Mouse (Mus musculus) erythroid progenitor cell, adult 5-6 weeks (primary cell): ENCODE data around the gene Rasl11b. TPM values are rescaled to one million over a fixed set of nuclear protein-coding genes. Genes with fewer than 3 reads are reported as not detected.

Experiments used
- ATAC-seq: replicated peaks from 2 replicates; pipeline ENCODE4 v1.8.0; 2016; ENCODE audit warnings: moderate number of reproducible peaks, mild to moderate bottlenecking, moderate TSS enrichment, inconsistent platforms; ENCODE audit not compliant: poor library complexity, low FRiP score, severe bottlenecking
- total RNA-seq, 2 experiments: library from RNA; stranded (forward) in 1 of 2; stranded (reverse) in 1 of 2; fragments of 150-400 nt in 1 of 2; fragments of 186-747, 209-891 nt in 1 of 2; gene quantifications; 2 replicates each; pipeline versions ENCODE4 v1.2.3 to v1.2.4; 2015 to 2017; ENCODE audit warnings: low replicate concordance in 2 of 2

Rasl11b gene
- total RNA-seq, 2 experiments from 2014 or later: not detected

DNA sequence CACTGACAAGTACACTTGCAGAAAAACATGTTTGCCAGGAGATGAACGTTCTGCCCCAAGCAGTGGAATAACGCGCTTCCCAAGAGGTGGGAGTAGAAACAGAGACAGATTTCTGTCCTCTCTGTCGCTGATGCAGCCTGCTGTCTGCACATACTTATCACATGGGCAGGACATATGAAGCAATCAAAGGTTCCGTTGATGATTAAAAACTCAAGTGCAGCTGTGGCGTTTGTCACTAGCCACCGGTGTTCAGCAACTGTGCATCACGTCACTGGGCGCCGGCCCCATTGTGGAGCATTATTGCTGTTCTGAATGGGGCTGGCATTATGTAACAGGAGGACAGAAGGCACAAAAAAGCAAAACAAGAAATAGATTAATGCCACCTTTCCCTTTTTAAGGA, 12.0 kb upstream of the Rasl11b start:
- ATAC-seq: no peak

GRCm38 (mm10) chr5:74184607-74185006, 10.5 kb upstream of the Rasl11b start:
- no peak for ATAC-seq

DNA sequence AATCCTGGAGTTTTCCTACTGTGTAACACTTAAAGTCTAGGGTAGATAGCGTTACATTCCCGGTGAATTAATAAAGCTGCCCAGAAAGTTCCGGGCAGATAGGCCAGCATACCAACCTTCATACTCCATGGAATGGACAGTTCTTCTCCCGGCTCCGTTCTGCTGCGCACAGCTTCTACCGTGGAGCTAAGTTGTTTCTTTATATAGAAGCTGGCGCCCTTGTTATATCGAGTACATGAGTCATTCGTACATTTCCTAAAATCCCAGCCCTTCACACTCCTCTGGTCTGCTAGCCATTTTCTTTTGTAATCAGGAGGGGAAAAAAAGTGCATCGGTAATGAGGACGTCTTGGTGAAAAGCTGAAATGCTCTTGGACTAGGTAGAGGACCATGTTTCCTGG, 7.0 kb upstream of the Rasl11b start:
- ATAC-seq: no peak

DNA sequence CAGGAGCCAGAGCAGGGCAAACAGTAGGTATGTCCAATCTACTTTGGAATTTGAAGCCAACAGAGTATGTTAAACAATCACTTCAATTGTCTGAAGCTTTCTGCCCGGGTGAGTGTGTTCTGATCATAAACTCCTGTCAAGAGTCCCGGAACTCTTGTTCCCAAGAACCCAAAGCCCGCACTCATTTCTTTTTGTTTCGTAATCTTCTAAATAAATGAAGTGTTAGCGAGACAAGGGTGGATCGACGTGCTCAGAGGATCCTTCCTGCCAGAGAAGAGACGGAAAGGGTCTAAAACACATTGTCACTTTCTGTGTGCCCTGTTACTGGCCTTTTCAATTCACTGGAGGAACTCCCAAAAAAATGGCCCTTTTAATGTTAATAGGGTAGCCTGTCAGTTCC, 6.2 kb upstream of the Rasl11b start:
- ATAC-seq: no peak

DNA sequence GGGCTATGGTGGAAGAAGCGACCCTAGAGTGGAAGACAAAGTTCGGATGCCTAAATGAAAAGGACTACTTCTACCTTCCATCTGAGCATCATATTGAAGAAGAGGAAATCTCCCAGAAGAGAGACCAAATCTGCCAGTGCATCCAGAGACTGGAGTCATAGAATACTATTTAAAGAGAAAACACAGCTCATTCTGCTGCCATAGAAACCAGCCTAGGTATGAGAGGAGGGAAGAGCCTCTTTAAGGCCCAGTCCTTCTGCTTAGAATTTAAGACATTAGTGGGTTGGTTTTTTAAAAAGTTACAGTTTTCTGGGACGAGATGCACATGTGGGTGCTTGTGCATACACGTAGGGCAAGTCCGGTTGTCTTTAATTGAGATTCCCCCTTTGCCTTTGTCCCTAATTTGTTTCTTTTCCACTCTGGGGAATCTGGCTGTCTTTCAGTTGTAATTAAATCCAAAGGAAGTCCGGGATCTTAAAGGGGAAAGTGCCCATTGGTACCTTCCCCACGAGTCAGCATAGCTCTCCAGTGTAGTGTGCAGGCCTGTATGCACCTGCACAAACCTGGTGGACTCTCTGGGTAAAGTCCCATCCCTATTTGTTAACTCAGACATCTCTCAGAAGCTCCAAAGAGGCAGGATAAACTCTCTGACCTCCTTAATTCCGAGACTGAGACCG, 5.5 kb upstream of the Rasl11b start:
- no peak for ATAC-seq

DNA sequence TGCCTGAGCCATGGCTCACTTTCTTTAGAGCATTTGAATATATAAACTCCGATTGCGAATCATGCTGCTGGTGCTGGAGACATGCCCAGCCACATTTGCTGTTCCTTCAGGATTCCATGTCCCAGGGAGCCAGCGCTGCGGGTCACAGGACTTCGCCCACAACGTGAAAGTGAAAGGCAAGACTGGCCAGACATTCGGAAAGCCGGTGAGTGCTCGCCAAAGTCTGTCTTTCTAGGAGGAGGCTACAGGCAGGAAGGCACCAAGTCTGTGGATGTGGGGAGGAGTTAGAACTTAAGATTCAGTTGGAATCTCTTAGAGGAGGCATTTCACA, 5.0 kb upstream of the Rasl11b start:
- ATAC-seq: no peak

- no peak for ATAC-seq
Measured at GRCm38 (mm10) chr5:74190911-74191310, 4.2 kb upstream of the Rasl11b start.

DNA sequence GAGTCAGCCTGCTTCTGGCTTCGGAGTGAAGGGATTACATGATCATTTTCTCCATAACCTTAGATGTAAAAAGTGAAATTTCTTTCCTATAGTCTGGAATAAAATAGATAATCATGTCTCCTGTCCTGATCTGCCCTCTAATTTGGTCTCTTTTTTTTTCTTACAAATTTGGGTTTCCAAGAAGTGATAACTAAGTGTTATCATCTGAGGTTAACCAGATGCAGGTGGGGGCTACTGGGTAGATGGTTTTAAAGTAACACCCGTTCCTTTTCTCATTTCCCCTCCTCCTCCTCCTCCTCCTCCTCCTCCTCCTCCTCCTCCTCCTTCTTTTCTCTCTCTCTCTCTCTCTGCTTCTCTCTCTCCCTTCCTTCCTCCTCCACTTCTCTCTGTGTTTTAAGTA, 2.1 kb upstream of the Rasl11b start:
- ATAC-seq: no peak

GRCm38 (mm10) chr5:74193626-74194025, 1.5 kb upstream of the Rasl11b start:
- ATAC-seq: no peak

DNA sequence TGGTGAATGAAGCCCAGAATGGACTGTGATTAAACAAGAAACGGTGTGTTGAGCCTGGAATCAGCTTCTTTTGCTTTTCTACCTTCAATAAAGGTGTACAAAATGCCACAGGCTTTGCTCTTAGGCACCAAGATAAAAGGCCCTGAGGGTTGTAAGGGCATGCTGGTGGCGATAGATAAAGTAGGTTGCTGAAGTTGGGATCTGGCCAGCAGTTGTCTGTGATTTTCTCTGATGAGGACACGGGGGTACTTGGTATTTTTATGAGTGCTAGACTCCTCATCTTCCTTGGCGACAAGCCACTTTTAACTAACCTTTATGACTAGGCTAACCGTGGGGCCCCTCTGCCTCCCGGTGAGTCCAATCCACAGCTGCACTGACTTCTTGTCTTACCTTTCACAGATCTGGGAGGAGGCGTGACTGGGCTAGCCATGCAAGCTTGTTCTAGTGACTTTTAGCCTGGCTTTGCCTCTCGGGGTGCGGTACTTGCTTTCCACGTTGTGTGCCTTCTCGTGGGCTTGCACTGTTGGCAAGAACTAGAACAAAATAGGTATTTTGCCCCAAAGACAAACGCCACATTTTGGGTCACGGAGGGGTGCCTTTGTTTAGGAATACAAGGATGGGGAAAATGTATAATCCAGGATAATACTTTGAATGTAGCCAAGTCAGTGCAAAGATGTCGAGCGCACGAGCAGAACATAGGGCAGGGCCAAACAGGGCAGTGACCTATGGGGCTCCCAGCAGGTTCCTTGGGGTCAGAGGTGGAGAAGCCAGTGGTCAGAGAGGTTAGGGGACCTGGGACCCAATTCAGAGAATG, 852 bp upstream of the Rasl11b start:
- no peak for ATAC-seq

- no peak for ATAC-seq
Measured at GRCm38 (mm10) chr5:74195614-74196306, 674 bp downstream of the Rasl11b start.

DNA sequence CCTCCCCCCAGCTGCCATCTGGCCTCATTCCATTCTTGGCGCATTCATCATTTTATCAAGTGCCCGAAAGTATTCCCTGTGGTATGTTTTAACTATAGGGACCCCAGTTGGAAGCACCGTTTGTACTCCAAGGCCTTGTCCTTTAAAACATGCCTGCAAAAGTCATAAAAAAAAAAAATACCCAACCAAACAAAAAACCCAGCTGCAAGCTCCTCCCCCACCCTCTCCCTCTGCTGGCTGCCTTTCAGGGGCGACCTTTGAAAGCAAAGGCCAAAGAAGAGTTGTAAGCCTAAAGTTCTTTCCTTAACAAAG, 1.2 kb downstream of the Rasl11b start:
- ATAC-seq: no peak

- no peak for ATAC-seq
Measured at GRCm38 (mm10) chr5:74197541-74198330, 2.6 kb downstream of the Rasl11b start.

DNA sequence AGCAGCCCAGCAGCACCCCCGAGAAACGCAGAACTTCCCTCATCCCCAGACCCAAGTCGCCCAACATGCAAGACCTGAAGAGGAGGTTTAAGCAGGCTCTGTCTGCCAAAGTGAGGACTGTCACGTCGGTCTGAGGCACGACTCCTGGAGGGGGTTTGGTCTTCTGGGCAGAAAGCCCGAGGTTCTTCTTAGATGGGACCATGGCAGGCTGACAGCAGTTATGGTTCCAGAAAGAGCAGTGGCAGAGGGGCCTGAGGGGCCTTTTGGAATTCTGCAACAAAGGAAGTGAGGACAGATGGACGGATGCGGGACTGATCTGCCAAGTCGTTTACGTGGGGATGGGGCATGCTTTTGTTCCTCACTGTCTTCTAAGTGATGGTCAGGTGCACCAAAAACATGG, 3.4 kb downstream of the Rasl11b start:
- no peak for ATAC-seq

- ATAC-seq: no peak
Measured at GRCm38 (mm10) chr5:74199793-74200192, 4.7 kb downstream of the Rasl11b start.

DNA sequence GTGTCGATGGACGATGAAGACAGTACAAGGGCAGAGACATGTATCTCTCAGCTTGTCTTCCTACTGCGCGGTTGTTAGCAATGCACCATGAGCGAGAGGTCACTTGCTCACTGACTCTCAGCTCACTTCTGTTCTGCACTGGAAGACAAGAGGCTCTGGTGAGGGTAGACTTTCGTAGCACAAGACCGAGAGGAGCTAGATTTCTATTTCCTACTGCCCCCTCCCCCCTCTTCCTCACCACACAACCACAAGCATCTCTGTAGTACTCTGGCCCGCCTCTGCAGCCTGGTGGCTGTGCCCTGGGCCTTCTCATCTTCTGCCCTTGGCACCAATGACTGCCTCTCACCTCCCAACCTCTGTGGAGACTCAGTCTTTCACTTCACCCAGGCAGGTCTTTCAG, 5.4 kb downstream of the Rasl11b start:
- ATAC-seq: no peak

- ATAC-seq: no peak
Measured at GRCm38 (mm10) chr5:74201570-74202357, 6.7 kb downstream of the Rasl11b start.

DNA sequence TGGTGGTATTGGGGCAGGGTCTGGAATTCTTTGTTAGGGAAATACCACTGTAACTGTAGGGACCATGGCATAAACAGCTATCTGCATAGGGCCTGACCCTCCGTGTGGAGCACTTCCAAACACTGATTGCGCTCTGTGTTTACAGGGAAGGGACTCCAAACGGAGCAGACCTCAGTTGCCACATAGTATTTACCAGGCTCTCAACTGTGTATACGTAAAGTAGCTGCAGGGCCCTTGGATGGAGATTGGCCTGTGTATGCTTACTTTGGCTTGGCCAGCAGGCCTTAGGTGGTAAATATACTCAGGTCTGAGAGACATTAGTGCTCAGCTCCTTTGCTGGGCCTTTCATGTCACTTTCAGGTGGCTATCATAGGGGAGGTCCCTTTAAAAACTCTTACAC, 7.4 kb downstream of the Rasl11b start:
- ATAC-seq: no peak

- no peak for ATAC-seq
Measured at GRCm38 (mm10) chr5:74204465-74204864, 9.4 kb downstream of the Rasl11b start.

- ATAC-seq: no peak
Measured at GRCm38 (mm10) chr5:74205509-74205908, 10.4 kb downstream of the Rasl11b start.
